Mouse (Mus musculus) frontal cortex, postnatal 10 days (tissue): ENCODE measurements around the gene Celf1.
"Not testable (repeated sequence)": the region's sequence is repeated elsewhere in the genome, so short reads cannot be mapped to it uniquely, and the experiment has no call there.

Experiments used
- DNase-seq, 2 experiments: peaks; one replicate each; pipeline ENCODE4 v3.0.0; 2022; ENCODE audit warnings: low spot score in 2 of 2, mixed read lengths in 1 of 2

Gene Celf1

GRCm38 (mm10) chr2:90940233-90941229 lies at the start of gene Celf1:
Gene Celf1, plus strand, starts transcription at chr2:90940382.
- peak; percentile 66 to 81 for DNase-seq

- no peak for DNase-seq
Observed at GRCm38 (mm10) chr2:90893673-90894298, 46.4 kb upstream of the Celf1 start.

GRCm38 (mm10) chr2:90894299-90894677 lies 45.9 kb upstream of the Celf1 start:
- DNase-seq = not testable (repeated sequence)

- no peak for DNase-seq
Observed at GRCm38 (mm10) chr2:90903398-90903797, 36.8 kb upstream of the Celf1 start.

GRCm38 (mm10) chr2:90904076-90904855 lies 35.9 kb upstream of the Celf1 start, which contains the start of the genes Kbtbd4 and Ndufs3:
Gene Kbtbd4, plus strand, starts transcription at chr2:90904740.
Gene Ndufs3, minus strand, starts transcription at chr2:90904827.
- DNase-seq = peak; percentile 75 to 84

GRCm38 (mm10) chr2:90904856-90905224 lies 35.3 kb upstream of the Celf1 start:
- DNase-seq = no peak

GRCm38 (mm10) chr2:90906721-90907120 lies 33.5 kb upstream of the Celf1 start:
- no peak for DNase-seq

- DNase-seq = no peak
Observed at GRCm38 (mm10) chr2:90910861-90911260, 29.3 kb upstream of the Celf1 start.

- DNase-seq = no peak
Observed at GRCm38 (mm10) chr2:90911668-90912067, 28.5 kb upstream of the Celf1 start.

- DNase-seq = no peak
Observed at GRCm38 (mm10) chr2:90913671-90914070, 26.5 kb upstream of the Celf1 start.

GRCm38 (mm10) chr2:90915516-90915915 lies 24.7 kb upstream of the Celf1 start:
- no peak for DNase-seq

GRCm38 (mm10) chr2:90916560-90917232 lies 23.5 kb upstream of the Celf1 start:
- DNase-seq = no peak

GRCm38 (mm10) chr2:90917233-90917998 lies 22.8 kb upstream of the Celf1 start:
- peak; percentile 48 to 58 for DNase-seq

GRCm38 (mm10) chr2:90917999-90918698 lies 22.0 kb upstream of the Celf1 start:
- no peak for DNase-seq

GRCm38 (mm10) chr2:90921178-90921577 lies 19.0 kb upstream of the Celf1 start:
- DNase-seq = no peak

- DNase-seq = no peak
Observed at GRCm38 (mm10) chr2:90922636-90923035, 17.5 kb upstream of the Celf1 start.

- DNase-seq = no peak
Observed at GRCm38 (mm10) chr2:90928566-90928965, 11.6 kb upstream of the Celf1 start.

- DNase-seq = no peak
Observed at GRCm38 (mm10) chr2:90931829-90932228, 8.4 kb upstream of the Celf1 start.

GRCm38 (mm10) chr2:90932273-90932672 lies 7.9 kb upstream of the Celf1 start:
- no peak for DNase-seq

- no peak for DNase-seq
Observed at GRCm38 (mm10) chr2:90938362-90938761, 1.8 kb upstream of the Celf1 start.
